Mouse (Mus musculus) heart, embryonic 10.5 days (tissue): ENCODE data around the gene Rxfp4. TPM values are rescaled to one million over a fixed set of nuclear protein-coding genes. Genes with fewer than 3 reads are reported as not detected.

Experiments used
- DNase-seq: peaks from one replicate; pipeline ENCODE4 v3.0.0-alpha.2; 2017; ENCODE audit warnings: low spot score
- H3K27ac ChIP-seq: fragments of 300-500 bp; sonication (generic); 2 replicates; pipeline ENCODE4 v1.5.1; 2016; ENCODE audit warnings: mild to moderate bottlenecking
- H3K27me3 ChIP-seq: fragments of 300-500 bp; sonication (generic); 2 replicates; pipeline ENCODE4 v1.6.1; 2016; ENCODE audit warnings: mild to moderate bottlenecking; ENCODE audit not compliant: poor library complexity, insufficient read depth, severe bottlenecking
- H3K36me3 ChIP-seq: fragments of 300-500 bp; sonication (generic); 2 replicates; pipeline ENCODE4 v1.6.1; 2016; ENCODE audit warnings: mild to moderate bottlenecking, moderate library complexity
- H3K4me1 ChIP-seq: fragments of 300-500 bp; sonication (generic); 2 replicates; pipeline ENCODE4 v1.6.1; 2016; ENCODE audit warnings: mild to moderate bottlenecking
- H3K4me3 ChIP-seq: fragments of 300-500 bp; sonication (generic); 2 replicates; pipeline ENCODE4 v1.5.1; 2016; ENCODE audit warnings: mild to moderate bottlenecking, moderate library complexity
- H3K9me3 ChIP-seq: fragments of 300-500 bp; sonication (generic); 2 replicates; pipeline ENCODE4 v1.6.1; 2016; ENCODE audit warnings: mild to moderate bottlenecking, moderate library complexity
- WGBS: fragments of 180-500 bp; shearing (Covaris S2); methylation state at CpG from one replicate; pipeline ENCODE4 v1.1.7; 2016; 5-methylcytosine and 5-hydroxymethylcytosine counted together
- polyA plus RNA-seq: library from polyadenylated mRNA; unstranded; fragments of >200 nt; fragmentation: Nextera tagmentation; extraction: Ambion mirVana; gene quantifications from 2 replicates; pipeline ENCODE4 v1.2.1, GENCODE M21; 2016

Rxfp4 gene
- polyA plus RNA-seq, 1 experiment from 2014 or later = not detected

- Histone ChIP-seq H3K4me3 (no peak overlapping the region), H3K9me3 (no peaks in the 10 kb centered on the region), H3K36me3 (peaks cover 96% of the 10 kb centered on the region), H3K27me3 (no peaks in the 10 kb centered on the region), H3K4me1 (peaks cover 73% of the 10 kb centered on the region), H3K27ac (peak overlapping the region; percentile 74; the same call in 1 of the 2 replicates)
- WGBS = 73% methylated on average over 12 of the region's 12 CpGs
- no peak for DNase-seq
Observed at GRCm38 (mm10) chr3:88631921-88632587, 20.9 kb downstream of the Rxfp4 start.

DNA sequence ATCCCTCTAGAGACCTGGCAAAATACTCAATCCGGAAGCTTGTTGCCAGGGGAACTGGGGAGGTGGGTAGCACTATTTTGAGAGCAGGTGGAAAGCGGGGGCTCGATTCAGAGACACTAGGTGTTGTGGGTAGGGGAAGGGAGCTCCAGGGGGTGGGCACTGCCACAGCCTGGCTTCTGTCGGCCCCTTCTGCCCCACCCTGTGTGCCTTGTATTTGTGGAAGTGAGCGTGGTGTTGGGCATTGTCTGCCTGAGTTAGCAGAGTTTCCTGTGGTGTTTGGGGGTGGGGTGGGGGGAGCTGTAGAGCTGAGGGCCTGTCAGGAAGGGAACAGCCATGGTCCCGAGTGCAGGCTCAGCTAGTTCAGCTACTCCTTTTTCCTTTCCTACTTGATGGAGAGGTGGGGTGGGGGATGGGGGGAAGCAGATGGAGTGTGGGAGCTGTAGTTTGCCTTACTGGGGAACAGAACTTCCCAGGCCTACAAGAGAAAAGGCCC is 22.0 kb downstream of the Rxfp4 start:
- H3K4me1 ChIP-seq = peaks cover 76% of the 10 kb centered on the region
- no peaks in the 10 kb centered on the region for H3K27me3 ChIP-seq
- peak overlapping the region; percentile 74 for H3K27ac ChIP-seq
- H3K36me3 ChIP-seq = peaks cover 93% of the 10 kb centered on the region
- H3K4me3 ChIP-seq = no peak overlapping the region
- no peak for DNase-seq
- no peaks in the 10 kb centered on the region for H3K9me3 ChIP-seq
- WGBS = 55% methylated on average over 6 of the region's 6 CpGs

GRCm38 (mm10) chr3:88630018-88630417 is 22.9 kb downstream of the Rxfp4 start:
- WGBS = 40% methylated on average over 9 of the region's 9 CpGs
- H3K4me1 ChIP-seq = peaks cover 78% of the 10 kb centered on the region
- no peak for DNase-seq
- H3K4me3 ChIP-seq = 0 out of 2 replicates have a peak overlapping the region, but pooled peaks have one; percentile 20
- no peaks in the 10 kb centered on the region for H3K27me3 ChIP-seq
- peak overlapping the region; percentile 74; the same call in 1 of the 2 replicates for H3K27ac ChIP-seq
- peaks cover 89% of the 10 kb centered on the region for H3K36me3 ChIP-seq
- no peaks in the 10 kb centered on the region for H3K9me3 ChIP-seq

GRCm38 (mm10) chr3:88629244-88629643 is 23.7 kb downstream of the Rxfp4 start:
- Histone ChIP-seq H3K4me1 (peaks cover 86% of the 10 kb centered on the region), H3K9me3 (no peaks in the 10 kb centered on the region), H3K36me3 (peaks cover 86% of the 10 kb centered on the region), H3K4me3 (no peak overlapping the region; the same call in 1 of the 2 replicates), H3K27me3 (no peaks in the 10 kb centered on the region), H3K27ac (peak overlapping the region; percentile 74)
- 67% methylated on average over 13 of the region's 13 CpGs for WGBS
- no peak for DNase-seq

- peaks cover 81% of the 10 kb centered on the region for H3K36me3 ChIP-seq
- no peak overlapping the region for H3K4me3 ChIP-seq
- no peak for DNase-seq
- no peaks in the 10 kb centered on the region for H3K9me3 ChIP-seq
- 58% methylated on average over 4 of the region's 4 CpGs for WGBS
- peaks cover 90% of the 10 kb centered on the region for H3K4me1 ChIP-seq
- H3K27me3 ChIP-seq = no peaks in the 10 kb centered on the region
- H3K27ac ChIP-seq = peak overlapping the region; percentile 59; the same call in 1 of the 2 replicates
Observed at GRCm38 (mm10) chr3:88628766-88629165, 24.2 kb downstream of the Rxfp4 start.

GRCm38 (mm10) chr3:88627535-88627934 is 25.4 kb downstream of the Rxfp4 start:
- H3K36me3 ChIP-seq = peaks cover 69% of the 10 kb centered on the region
- DNase-seq = no peak

DNA sequence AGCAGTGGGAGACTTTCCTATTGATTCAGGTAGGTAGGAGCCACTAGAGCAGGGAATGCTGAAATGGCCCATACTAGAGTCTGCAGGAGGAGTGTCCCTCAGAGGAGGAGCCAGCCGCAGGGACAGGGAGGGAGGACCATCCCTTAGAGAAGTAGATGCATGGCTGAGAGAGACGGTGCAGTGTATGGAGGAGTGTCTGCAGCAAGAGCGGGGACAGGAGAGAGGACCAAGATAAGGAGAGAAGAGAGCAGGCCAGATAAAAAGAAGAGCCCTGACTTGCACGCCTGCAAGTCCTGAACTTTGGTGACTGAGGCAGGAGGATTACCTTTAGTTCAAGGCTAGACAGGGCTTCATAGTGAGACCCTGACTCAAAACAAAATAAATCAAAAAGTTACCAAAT is 25.8 kb downstream of the Rxfp4 start:
- DNase-seq = no peak
- H3K4me1 ChIP-seq = peaks cover 95% of the 10 kb centered on the region
- H3K36me3 ChIP-seq = peaks cover 65% of the 10 kb centered on the region
- H3K27ac ChIP-seq = no peak overlapping the region
- H3K9me3 ChIP-seq = no peaks in the 10 kb centered on the region
- no peaks in the 10 kb centered on the region for H3K27me3 ChIP-seq
- H3K4me3 ChIP-seq = no peak overlapping the region
- 13% methylated on average over 4 of the region's 4 CpGs for WGBS

More at GRCm38 (mm10) chr3:88627535-88627934, 25.4 kb downstream of the Rxfp4 start:
- H3K27me3 ChIP-seq = no peaks in the 10 kb centered on the region
- no peaks in the 10 kb centered on the region for H3K9me3 ChIP-seq
- no peak overlapping the region for H3K4me3 ChIP-seq
- peaks cover 95% of the 10 kb centered on the region for H3K4me1 ChIP-seq
- 81% methylated on average over 2 of the region's 2 CpGs for WGBS
- peak overlapping the region; percentile 64 for H3K27ac ChIP-seq

DNA sequence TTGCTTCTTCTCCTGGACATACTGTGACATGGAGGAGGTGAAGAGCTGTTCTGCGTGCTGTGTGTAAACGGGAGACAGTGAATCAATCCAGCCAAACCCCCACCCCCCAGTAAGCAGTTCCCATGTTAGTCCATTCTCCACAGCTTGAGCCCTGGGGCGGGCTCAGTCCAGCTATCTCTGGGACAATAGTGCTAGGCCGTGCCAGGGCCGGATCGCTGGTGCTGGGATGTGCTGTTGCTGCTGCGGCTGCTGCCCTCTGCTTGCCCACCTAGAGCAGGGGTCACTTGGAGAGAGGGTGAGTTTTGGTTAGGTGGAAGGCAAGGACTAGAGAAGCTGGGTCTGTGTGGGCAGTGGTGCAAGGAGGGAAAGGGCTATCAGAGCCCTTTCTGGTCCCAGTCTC is 26.6 kb downstream of the Rxfp4 start:
- WGBS = 65% methylated on average over 7 of the region's 7 CpGs
- peaks cover 57% of the 10 kb centered on the region for H3K36me3 ChIP-seq
- peak overlapping the region; percentile 72; the same call in 1 of the 2 replicates for H3K27ac ChIP-seq
- H3K4me1 ChIP-seq = peaks cover 88% of the 10 kb centered on the region
- H3K27me3 ChIP-seq = no peaks in the 10 kb centered on the region
- no peaks in the 10 kb centered on the region for H3K9me3 ChIP-seq
- peak overlapping the region; percentile 19; the same call in 1 of the 2 replicates for H3K4me3 ChIP-seq
- no peak for DNase-seq

DNA sequence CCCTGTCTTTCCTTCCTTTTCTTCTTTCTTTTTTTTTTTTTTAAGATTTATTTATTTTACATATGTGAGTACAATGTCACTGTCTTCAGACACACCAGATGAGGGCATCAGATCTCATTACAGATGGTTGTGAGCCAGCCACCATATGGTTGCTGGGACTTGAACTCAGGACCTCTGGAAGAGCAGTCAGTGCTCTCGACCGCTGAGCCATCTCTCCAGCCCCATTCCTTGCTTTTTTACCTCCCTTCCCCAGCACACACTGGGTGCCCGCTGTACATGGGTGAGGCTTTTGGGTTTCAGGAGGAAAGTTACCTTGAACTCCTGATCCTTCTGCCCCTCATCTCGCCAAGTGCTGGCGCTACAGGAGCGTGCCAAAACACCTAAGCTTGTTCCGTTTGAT is 27.4 kb downstream of the Rxfp4 start:
- H3K27me3 ChIP-seq = no peaks in the 10 kb centered on the region
- WGBS = 85% methylated on average over 7 of the region's 7 CpGs
- peaks cover 49% of the 10 kb centered on the region for H3K36me3 ChIP-seq
- H3K9me3 ChIP-seq = no peaks in the 10 kb centered on the region
- H3K4me1 ChIP-seq = peaks cover 85% of the 10 kb centered on the region
- H3K4me3 ChIP-seq = no peak overlapping the region
- peak overlapping the region; percentile 72; the same call in 1 of the 2 replicates for H3K27ac ChIP-seq
- DNase-seq = no peak

DNA sequence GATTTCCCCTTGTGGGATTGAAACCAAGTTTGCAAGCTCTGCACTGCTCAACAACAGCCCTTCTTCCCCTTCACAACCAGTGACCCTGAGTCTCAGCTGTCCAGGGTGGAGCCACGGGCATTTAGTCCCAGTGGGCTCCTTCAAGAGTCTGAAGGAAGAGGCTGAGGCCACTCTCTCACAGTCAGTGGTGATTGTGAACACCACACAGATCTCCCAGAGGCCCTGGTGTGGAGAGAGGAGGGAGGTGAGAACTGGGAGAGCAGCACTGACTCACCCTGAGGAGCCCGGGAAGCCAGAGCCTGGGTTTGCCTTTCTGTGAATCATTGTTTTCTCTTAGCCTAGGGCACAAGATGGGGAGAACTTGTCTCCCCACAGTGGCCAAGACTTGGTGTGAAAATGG is 28.0 kb downstream of the Rxfp4 start:
- Histone ChIP-seq H3K4me3 (peak overlapping the region; percentile 90), H3K9me3 (no peaks in the 10 kb centered on the region), H3K27me3 (no peaks in the 10 kb centered on the region), H3K4me1 (peaks cover 85% of the 10 kb centered on the region), H3K27ac (peak overlapping the region; percentile 99), H3K36me3 (peaks cover 43% of the 10 kb centered on the region)
- 29% methylated on average over 2 of the region's 2 CpGs for WGBS
- DNase-seq = no peak

- Histone ChIP-seq H3K27me3 (no peaks in the 10 kb centered on the region), H3K4me1 (peaks cover 85% of the 10 kb centered on the region), H3K36me3 (peaks cover 37% of the 10 kb centered on the region), H3K4me3 (peak overlapping the region; percentile 90), H3K27ac (peak overlapping the region; percentile 99), H3K9me3 (no peaks in the 10 kb centered on the region)
- DNase-seq = no peak
- WGBS = 47% methylated on average over 4 of the region's 4 CpGs
Observed at GRCm38 (mm10) chr3:88624324-88624723, 28.6 kb downstream of the Rxfp4 start.

GRCm38 (mm10) chr3:88623346-88624135 is 29.4 kb downstream of the Rxfp4 start:
- peak overlapping the region; percentile 90 for H3K4me3 ChIP-seq
- peaks cover 29% of the 10 kb centered on the region for H3K36me3 ChIP-seq
- H3K4me1 ChIP-seq = peaks cover 85% of the 10 kb centered on the region
- 5% methylated on average over 15 of the region's 15 CpGs for WGBS
- no peak for DNase-seq
- no peaks in the 10 kb centered on the region for H3K27me3 ChIP-seq
- peak overlapping the region; percentile 99 for H3K27ac ChIP-seq
- no peaks in the 10 kb centered on the region for H3K9me3 ChIP-seq

GRCm38 (mm10) chr3:88622941-88623345 is 30.0 kb downstream of the Rxfp4 start:
- H3K9me3 ChIP-seq = no peaks in the 10 kb centered on the region
- peaks cover 85% of the 10 kb centered on the region for H3K4me1 ChIP-seq
- 0% methylated on average over 4 of the region's 6 CpGs for WGBS
- H3K27me3 ChIP-seq = no peaks in the 10 kb centered on the region
- H3K36me3 ChIP-seq = peaks cover 24% of the 10 kb centered on the region
- H3K27ac ChIP-seq = peak overlapping the region; percentile 99
- DNase-seq = no peak
- H3K4me3 ChIP-seq = peak overlapping the region; percentile 90
